Mouse (Mus musculus): ENCODE data around the gene Ank3.
"Not testable (repeated sequence)": the region's sequence is repeated elsewhere in the genome, so short reads cannot be mapped to it uniquely, and the experiment has no call there.

Ank3 gene

GRCm38 (mm10) chr10:69398763-69399590 is at the start of gene Ank3:
TSS of gene Ank3 (plus strand) at chr10:69398773.
- DNase-seq (ENCODE audit: low spot score) = no peak

GRCm38 (mm10) chr10:69351071-69351841 is 47.3 kb upstream of the Ank3 start:
- no peak for DNase-seq (ENCODE audit: low spot score)

- no peak for DNase-seq (ENCODE audit: low spot score)
Measured at GRCm38 (mm10) chr10:69351842-69352211, 46.7 kb upstream of the Ank3 start.

- peak; percentile 93 for DNase-seq (ENCODE audit: low spot score)
Measured at GRCm38 (mm10) chr10:69352212-69353085, 46.1 kb upstream of the Ank3 start, which contains the start of gene Cdk1. TSS of gene Cdk1 (minus strand) at chr10:69352938.

DNA sequence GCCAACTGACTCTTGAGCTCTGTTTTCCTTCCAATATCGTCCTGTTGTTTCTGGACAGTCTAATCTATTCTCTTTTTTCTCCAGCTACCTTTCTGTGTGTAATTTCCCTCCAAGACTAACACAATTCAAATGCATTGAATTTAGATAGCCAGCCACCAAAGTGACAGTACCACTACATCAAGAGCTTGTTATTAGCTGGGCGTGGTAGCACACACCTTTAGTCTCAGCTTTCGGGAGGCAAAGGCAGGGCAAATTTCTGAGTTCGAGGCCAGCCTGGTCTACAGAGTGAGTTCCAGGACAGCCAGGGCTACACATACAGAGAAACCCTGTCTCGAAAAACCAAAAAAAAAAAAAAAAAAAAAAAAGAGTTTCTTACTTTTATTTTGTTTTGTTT is 45.5 kb upstream of the Ank3 start:
- not testable (repeated sequence) for DNase-seq (ENCODE audit: low spot score)

DNA sequence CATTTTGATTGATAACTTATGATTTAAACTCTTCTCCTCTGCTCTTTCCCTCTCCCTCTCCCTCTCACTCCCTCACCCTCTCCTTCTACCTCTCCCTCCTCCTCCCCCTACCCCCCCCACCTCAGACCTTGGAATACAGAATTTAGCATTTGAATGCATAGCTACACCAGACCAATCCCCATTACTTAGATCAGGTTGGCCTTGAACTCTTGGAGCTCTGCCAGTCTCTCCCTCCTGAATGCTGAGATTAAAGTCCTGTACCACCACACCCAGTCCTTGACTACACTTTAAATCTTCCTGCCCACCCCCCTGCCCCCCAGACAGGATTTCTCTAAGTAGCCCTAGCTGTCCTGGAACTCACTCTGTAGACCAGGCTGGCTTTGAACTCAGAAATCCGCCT is 38.9 kb upstream of the Ank3 start:
- no peak for DNase-seq (ENCODE audit: low spot score)

GRCm38 (mm10) chr10:69366208-69366607 is 32.4 kb upstream of the Ank3 start:
- no peak for DNase-seq (ENCODE audit: low spot score)

DNA sequence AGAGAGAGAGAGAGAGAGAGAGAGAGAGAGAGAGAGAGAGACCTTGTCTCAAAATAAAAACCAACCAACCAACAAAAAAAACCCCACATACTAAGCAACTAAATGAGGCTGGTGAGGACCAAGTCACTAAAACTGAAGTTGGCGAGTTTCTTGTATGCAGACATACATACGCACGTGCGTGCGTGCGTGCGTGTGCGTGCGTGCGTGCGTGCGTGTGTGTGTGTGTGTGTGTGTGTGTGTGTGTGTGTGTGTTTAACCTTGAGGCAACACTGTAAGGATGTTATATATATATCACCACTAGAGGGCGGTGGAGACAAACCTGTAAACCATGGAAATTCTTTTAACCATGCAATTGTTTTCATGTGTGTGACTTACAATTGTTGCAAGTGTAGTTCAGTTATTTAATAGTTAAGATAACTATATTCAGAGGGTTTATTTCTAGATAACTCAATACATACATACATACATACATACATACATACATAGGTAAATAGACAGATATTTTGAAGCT is 31.6 kb upstream of the Ank3 start:
- DNase-seq (ENCODE audit: low spot score) = no peak

GRCm38 (mm10) chr10:69369321-69369720 is 29.3 kb upstream of the Ank3 start:
- no peak for DNase-seq (ENCODE audit: low spot score)

DNA sequence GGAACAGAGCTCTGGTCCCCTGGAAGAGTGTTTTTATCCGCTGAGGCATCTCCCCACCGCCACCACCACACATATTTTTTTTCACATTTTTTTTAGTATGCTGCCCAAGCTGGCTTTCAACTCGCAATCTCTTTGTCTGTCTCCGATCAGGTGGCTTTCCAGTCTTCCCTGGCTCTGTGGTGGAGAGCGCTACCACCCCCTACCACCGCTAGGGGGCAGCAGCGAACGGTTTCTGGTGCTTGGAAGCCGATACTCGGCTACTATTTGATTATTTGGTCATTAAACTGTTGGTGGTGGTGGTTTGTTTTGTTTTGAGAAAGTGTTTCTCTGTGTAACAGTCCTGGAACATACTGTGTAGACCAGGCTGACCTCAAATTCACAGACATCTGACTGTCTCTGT is 27.1 kb upstream of the Ank3 start:
- DNase-seq (ENCODE audit: low spot score) = no peak

GRCm38 (mm10) chr10:69372061-69372460 is 26.5 kb upstream of the Ank3 start:
- DNase-seq (ENCODE audit: low spot score) = no peak

- DNase-seq (ENCODE audit: low spot score) = no peak
Measured at GRCm38 (mm10) chr10:69373796-69374550, 24.6 kb upstream of the Ank3 start.

GRCm38 (mm10) chr10:69375154-69375553 is 23.4 kb upstream of the Ank3 start:
- DNase-seq (ENCODE audit: low spot score) = no peak

DNA sequence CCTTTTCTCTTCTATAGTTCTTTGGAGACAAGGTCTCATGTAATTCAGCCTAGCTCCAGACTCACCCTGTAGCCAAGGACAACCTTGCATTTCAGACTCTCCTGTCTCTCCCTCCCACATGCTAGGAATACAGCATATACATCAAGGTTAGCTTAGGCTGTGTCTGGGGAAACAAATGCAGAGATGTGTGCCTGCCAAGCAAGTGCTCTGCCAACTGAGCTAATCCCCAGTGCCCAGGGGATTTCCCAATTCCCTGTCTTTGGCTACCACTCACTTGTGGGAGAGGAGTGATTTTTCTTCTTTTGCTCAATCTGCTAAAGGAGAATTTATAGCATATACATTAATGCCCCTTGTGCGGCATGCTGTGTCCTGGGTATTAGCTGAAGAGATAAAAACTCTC is 15.4 kb upstream of the Ank3 start:
- no peak for DNase-seq (ENCODE audit: low spot score)

DNA sequence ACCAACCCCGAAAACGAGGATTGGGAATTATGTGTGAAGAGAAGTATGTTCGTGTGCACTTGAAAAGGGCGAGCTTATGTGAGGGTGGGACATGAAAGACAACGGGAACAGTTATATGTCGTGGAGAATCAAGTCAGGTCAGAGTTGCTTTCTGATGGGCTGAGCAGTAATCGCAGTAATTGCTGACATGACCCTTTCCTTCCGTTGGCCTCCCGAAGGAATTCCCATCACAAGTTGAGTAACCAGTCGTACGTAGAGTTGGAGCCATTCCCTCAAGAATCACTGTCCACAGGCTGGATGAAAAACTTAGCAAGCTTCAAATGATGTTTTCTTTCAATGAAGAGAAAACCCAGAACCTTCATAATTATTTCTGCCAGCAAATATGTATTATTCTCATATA is 13.9 kb upstream of the Ank3 start:
- DNase-seq (ENCODE audit: low spot score) = no peak

DNA sequence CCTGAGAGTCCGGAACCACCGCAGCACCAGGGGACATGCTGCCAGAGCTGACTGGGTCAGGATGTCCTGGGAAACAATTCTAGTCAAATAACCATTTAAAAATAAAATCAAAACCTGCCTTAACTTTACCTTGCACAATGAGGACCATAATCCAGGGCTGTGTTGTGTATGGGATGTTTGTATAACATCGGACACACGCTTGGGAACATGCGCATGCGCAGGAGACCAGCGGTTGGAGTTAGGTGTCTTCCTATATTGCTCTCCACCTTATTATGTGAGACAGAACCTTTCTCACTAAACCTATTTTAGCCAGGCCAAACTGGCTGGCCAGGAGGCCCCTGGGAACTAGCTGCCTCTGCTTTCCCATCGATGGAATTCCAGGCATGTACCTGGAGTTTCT is 13.4 kb upstream of the Ank3 start:
- DNase-seq (ENCODE audit: low spot score) = no peak

DNA sequence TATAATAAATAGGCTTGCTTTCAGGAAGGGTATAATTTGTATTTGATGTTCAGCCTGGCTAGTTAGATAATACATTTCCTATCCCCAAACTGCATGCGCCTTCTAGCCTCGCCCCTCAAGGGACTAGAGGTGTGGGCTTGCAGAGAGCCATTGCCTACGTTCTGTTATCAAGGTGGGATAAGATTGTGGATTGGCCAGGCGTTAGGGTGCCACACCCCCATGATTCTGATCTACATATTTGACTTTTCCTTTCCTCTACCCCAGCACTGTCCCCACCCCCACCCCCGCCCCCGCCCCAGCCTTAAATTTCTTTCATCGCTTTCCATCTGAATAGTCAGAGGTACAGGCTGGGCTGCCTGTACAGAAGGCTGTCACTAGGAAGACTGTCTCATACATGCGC is 11.8 kb upstream of the Ank3 start:
- DNase-seq (ENCODE audit: low spot score) = no peak

GRCm38 (mm10) chr10:69389511-69389910 is 9.1 kb upstream of the Ank3 start:
- no peak for DNase-seq (ENCODE audit: low spot score)

- no peak for DNase-seq (ENCODE audit: low spot score)
Measured at GRCm38 (mm10) chr10:69398197-69398762, 293 bp upstream of the Ank3 start.

DNA sequence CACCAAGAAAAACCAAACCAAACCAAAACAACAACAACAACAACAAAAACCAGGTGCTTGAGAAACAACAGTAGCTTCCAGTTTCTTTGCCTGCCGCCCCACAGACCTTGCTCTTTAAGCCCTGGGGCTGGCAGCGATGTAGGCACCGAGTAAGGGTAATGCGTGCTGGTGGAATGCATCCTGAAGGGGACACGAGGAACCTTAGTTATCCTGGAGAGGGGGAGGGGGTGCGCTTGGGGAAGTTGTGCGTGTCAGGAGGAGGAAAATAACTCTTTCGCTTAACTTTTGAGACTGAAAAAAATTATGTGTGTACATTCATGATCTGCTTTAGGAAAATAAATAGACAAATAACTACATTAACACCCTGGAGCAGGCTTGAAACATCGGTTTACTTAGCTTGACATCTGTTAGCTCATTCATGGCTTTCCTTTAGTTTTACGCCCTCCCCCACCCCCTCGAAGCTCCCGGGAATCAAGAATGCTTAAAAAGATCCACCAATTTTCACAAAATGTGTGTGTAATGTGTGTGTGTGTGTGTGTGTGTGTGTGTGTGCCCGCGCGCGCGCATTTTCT is 1.3 kb downstream of the Ank3 start:
- DNase-seq (ENCODE audit: low spot score) = no peak

GRCm38 (mm10) chr10:69405431-69405830 is 6.9 kb downstream of the Ank3 start:
- DNase-seq (ENCODE audit: low spot score) = no peak
